Mouse (Mus musculus): ENCODE measurements around the gene Gm10840. TPM values are rescaled to one million over a fixed set of nuclear protein-coding genes. Genes with fewer than 3 reads are reported as not detected.

Gm10840 gene
- total RNA-seq (2023), result 10 to 100 TPM in 1 of 2 experiments, 1 to 10 TPM in 1; 8.6 to 10.8 TPM

DNA sequence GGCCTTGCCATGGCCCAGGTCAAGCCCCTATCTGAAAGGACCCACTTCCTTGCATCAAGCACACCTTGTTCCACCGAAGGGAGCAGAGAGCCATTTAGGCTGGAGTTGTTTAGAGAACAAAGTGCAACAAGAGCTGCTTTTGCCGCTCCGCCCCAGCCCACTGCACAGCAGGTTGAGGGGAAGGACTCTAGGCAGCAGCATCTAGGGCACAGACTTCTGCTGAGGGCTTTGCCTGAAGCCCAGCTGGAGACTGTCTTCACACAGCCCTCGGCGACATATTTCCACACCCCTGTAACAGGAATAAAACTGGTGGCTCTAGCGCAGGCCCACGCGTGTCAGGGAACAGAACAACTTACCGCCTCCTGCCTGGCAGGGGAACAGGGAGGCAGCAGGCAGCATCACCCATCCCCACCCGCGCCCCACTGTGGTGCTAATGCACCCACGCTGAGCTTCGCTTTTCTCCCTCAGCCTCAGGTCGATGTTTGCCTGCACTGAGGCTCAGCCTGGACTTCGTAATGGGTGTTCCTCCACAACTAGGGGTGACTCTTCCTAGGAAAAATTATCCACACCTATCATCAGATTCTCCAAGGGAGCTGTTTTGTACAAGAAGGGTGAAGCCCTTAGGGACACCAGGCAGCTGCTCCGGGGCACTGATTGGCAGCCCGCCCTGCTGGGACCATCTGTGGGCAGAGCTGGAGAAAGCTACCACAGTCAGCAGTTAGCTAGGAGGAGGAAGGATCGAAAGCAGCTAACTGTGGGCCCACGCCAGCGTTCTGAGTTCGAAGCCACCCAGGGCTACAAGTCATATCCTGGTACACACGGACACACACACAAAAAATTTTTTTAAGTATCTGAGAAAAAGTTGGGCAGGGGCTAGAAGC is at the start of gene Gm10840, which contains the start of gene Limd2:
TSS of gene Gm10840 (plus strand) at position 10 of the 881 bp plus-strand sequence.
TSS of gene Limd2 (minus strand) at position 20 of the 881 bp plus-strand sequence.

DNA sequence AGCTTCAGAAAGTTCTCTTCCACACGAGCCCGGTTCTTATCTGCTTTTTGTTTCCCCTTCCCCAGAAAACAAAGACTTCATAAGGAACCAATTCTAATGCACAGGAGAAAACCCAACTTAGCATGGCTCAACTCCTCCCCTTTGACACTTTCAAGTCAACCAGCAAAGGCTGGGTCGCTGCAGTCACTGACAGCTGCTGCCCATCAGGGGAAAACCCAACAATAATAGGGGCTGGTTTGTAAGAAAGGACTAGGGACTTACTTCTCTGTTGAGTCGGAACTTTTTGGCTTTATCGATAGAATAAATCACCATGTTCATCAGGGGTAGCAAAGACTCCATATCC is 41.4 kb downstream of the Gm10840 start, which contains the start of gene Strada:
TSS of gene Strada (minus strand) at position 46 of the 343 bp plus-strand sequence.

Other genes with a start within 250 kb of the Gm10840 start
- 1 to 10 TPM; 1.7 to 1.8 TPM for gene Cyb561, start 207.5 kb upstream of the Gm10840 start, total RNA-seq (2023)
- 100 to 1,000 TPM; 573 to 595 TPM for gene Ace, start 192.9 kb upstream of the Gm10840 start, total RNA-seq (2023)
- gene Ace3, start 166.2 kb upstream of the Gm10840 start, total RNA-seq (2023), result under 1 TPM in 1 of 2 experiments, not detected in 1; 0.39 TPM
- gene Kcnh6, start 152.7 kb upstream of the Gm10840 start, total RNA-seq (2023), result not detected
- gene Dcaf7, start 124.0 kb upstream of the Gm10840 start, total RNA-seq (2023), result 10 to 100 TPM; 59.0 to 63.9 TPM
- 1 to 10 TPM; 6.0 to 6.9 TPM for gene Taco1, start 94.8 kb upstream of the Gm10840 start, total RNA-seq (2023)
- 100 to 1,000 TPM; 227 to 231 TPM for gene Map3k3, start 76.2 kb upstream of the Gm10840 start, total RNA-seq (2023)
- gene Limd2, start within 50 bp of the Gm10840 start, total RNA-seq (2023), result 100 to 1,000 TPM; 248 to 268 TPM
- 10 to 100 TPM; 26.6 to 29.1 TPM for gene Strada, start 41.3 kb downstream of the Gm10840 start, total RNA-seq (2023)
- gene Ccdc47, start 55.5 kb downstream of the Gm10840 start, total RNA-seq (2023), result 10 to 100 TPM; 37.6 to 52.1 TPM
- 10 to 100 TPM; 47.0 to 51.3 TPM for gene Ddx42, start 56.1 kb downstream of the Gm10840 start, total RNA-seq (2023)
- gene Ftsj3, start 95.2 kb downstream of the Gm10840 start, total RNA-seq (2023), result 10 to 100 TPM; 24.5 to 31.0 TPM
- gene Psmc5, start 95.3 kb downstream of the Gm10840 start, total RNA-seq (2023), result 10 to 100 TPM; 36.6 to 43.2 TPM
- gene Smarcd2, start 112.1 kb downstream of the Gm10840 start, total RNA-seq (2023), result 100 to 1,000 TPM; 102 to 106 TPM
- not detected for gene Tcam1, start 115.8 kb downstream of the Gm10840 start, total RNA-seq (2023)
- gene Gh, start 141.0 kb downstream of the Gm10840 start, total RNA-seq (2023), result not detected
- 10 to 100 TPM; 12.8 to 15.6 TPM for gene Cd79b, start 153.9 kb downstream of the Gm10840 start, total RNA-seq (2023)
- gene Scn4a, start 192.4 kb downstream of the Gm10840 start, total RNA-seq (2023), result 1 to 10 TPM in 1 of 2 experiments, under 1 TPM in 1; 0.12 to 1.5 TPM
- gene Prr29, start 204.6 kb downstream of the Gm10840 start, total RNA-seq (2023), result not detected
- 10 to 100 TPM; 31.1 to 34.8 TPM for gene Icam2, start 227.2 kb downstream of the Gm10840 start, total RNA-seq (2023)